ENCODE assay signal across 9 mouse cellular contexts in the genomic region with DNA sequence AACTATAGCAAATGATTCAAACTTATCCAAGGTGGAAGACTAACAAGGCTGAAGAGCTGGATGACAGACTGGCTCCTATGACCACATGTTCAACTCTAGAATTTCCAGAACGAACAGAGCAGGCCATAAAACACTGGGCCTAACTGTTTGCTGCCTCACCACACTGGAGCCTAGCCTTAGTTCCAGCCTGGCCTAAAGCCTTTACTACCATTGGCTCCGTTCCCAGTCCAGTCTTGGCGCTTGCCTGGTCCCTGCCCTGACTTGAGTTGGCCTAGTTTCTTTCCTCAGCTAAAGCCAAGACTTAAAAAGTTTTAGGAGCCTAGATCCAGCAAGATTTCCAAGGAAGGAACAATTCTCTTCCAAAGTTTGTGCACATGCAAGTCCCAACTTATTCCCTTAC. TPM values are rescaled to one million over a fixed set of nuclear protein-coding genes. Genes with fewer than 3 reads are reported as not detected.
A peak's percentile ranks its signal among the peaks of the same experiment; 100 is the strongest.
DNase-seq lines count a peak whose midpoint lies in the region; ATAC-seq and TF ChIP-seq lines count a peak whose summit lies in the region.
"Had no signal": no experiment of that assay in that cellular context is flagged by ENCODE, and none has a peak within 500 bp of the region (broad histone marks: within the 10 kb centered on the region; RNA-seq: fewer than 3 reads in every experiment).

No protein-coding gene starts in this region.

- H3K9me3 ChIP-seq in lung, embryonic 16.5 days (ENCODE audit: control insufficient read depth, low read length): no peaks in the 10 kb centered on the region

- no peaks in the 10 kb centered on the region for H3K36me3 ChIP-seq in lung, embryonic 16.5 days (ENCODE audit: control insufficient read depth, insufficient read depth, low read length)

- no peak for TF ChIP-seq CTCF in layer of hippocampus, adult 2 months (conservative IDR thresholded peaks at IDR 0.05)

- intact Hi-C loops in gastrocnemius, postnatal 14 days (cut with DNase I; ENCODE audit: low total_unique reads): no loop called here

- no peak overlapping the region for H3K27ac ChIP-seq in layer of hippocampus, adult 2 months
- H3K27ac ChIP-seq in lung, embryonic 16.5 days (ENCODE audit: low read length): no peak overlapping the region

- no peaks in the 10 kb centered on the region for H3K4me1 ChIP-seq in lung, embryonic 16.5 days (replicated peaks; ENCODE audit: control insufficient read depth, insufficient read depth, low read length)

- DNase-seq in layer of hippocampus, postnatal 10 days (ENCODE audit: low spot score in 2 of 2): peak; percentile 7 to 27
- no peak for DNase-seq in layer of hippocampus, adult 2 months (ENCODE audit: low spot score in 2 of 2)
- DNase-seq in adrenal gland, postnatal 14 days: peak; percentile 73
- DNase-seq in gastrocnemius, postnatal 14 days: peak; percentile 73
- DNase-seq in thymus, postnatal 36 days: no peak
- DNase-seq in layer of hippocampus, adult 18-20 months (ENCODE audit: low spot score in 2 of 2): no peak
- DNase-seq in liver: no peak

- 54% methylated on average over 3 of the region's 3 CpGs for WGBS in lung, embryonic 16.5 days

- 0 out of 2 replicates have a peak, but pooled peaks have one; percentile 43 for ATAC-seq in lung, embryonic 16.5 days (ENCODE audit: low read depth)

- no peak overlapping the region for H3K9ac ChIP-seq in lung, embryonic 16.5 days (ENCODE audit: low read length)

- H3K4me3 ChIP-seq in layer of hippocampus, adult 2 months: no peak overlapping the region
- no peak overlapping the region for H3K4me3 ChIP-seq in lung, embryonic 16.5 days (ENCODE audit: low read length)

- no peak overlapping the region for H3K4me2 ChIP-seq in lung, embryonic 16.5 days (ENCODE audit: low read depth, low read length)
- H3K4me2 ChIP-seq: liver, embryonic 11.5 days had no signal

- H3K27me3 ChIP-seq in lung, embryonic 16.5 days (ENCODE audit: control insufficient read depth, insufficient read depth, low read depth, low read length): no peaks in the 10 kb centered on the region

RNA-seq across cellular contexts. Expression of gene Ophn1, which starts 7.5 kb away (rescaled TPM):
- 10 to 100 TPM; 38.1 to 40.3 TPM for total RNA-seq in layer of hippocampus, postnatal 10 days (2021)
- 10 to 100 TPM; 39.6 to 41.3 TPM for total RNA-seq in layer of hippocampus, adult 2 months (2021)
- 26.9 and 30.3 TPM in 2 replicates for total RNA-seq in adrenal gland, postnatal 14 days (2021)
- 1 to 10 TPM; 4.5 to 4.8 TPM for total RNA-seq in gastrocnemius, postnatal 14 days (2021)
- polyA plus RNA-seq in lung, embryonic 16.5 days (2015; fragmentation: Nextera tagmentation; extraction: Ambion mirVana): 19.1 and 19.3 TPM in 2 replicates
- 10 to 100 TPM; 35.6 to 40.1 TPM for total RNA-seq in layer of hippocampus, adult 18-20 months (2021)

RNA-seq across cellular contexts. Expression of gene Yipf6, which starts 37.8 kb away (rescaled TPM):
- total RNA-seq in layer of hippocampus, postnatal 10 days (2021): 10 to 100 TPM; 35.9 to 37.2 TPM
- total RNA-seq in layer of hippocampus, adult 2 months (2021): 10 to 100 TPM; 36.8 to 40.5 TPM
- total RNA-seq in adrenal gland, postnatal 14 days (2021): 44.7 and 49.3 TPM in 2 replicates
- 10 to 100 TPM; 12.6 to 15.0 TPM for total RNA-seq in gastrocnemius, postnatal 14 days (2021)
- polyA plus RNA-seq in lung, embryonic 16.5 days (2015; fragmentation: Nextera tagmentation; extraction: Ambion mirVana): 37.5 and 38.2 TPM in 2 replicates
- 10 to 100 TPM; 39.6 to 41.1 TPM for total RNA-seq in layer of hippocampus, adult 18-20 months (2021)

Comparison
In these comparisons a context has a peak if more than half of its experiments do, and no peak if none do; other contexts are left out.
1. DNase-seq: peak in layer of hippocampus, postnatal 10 days (2 of 2), adrenal gland, postnatal 14 days (single experiment) and gastrocnemius, postnatal 14 days (single experiment); none in layer of hippocampus, adult 2 months (0 of 2), thymus, postnatal 36 days (0 of 2), layer of hippocampus, adult 18-20 months (0 of 2) and liver (single experiment).